Mouse (Mus musculus): ENCODE results near the gene Tas2r119.
"Not testable (repeated sequence)": the region's sequence is repeated elsewhere in the genome, so short reads cannot be mapped to it uniquely, and the experiment has no call there.

The Tas2r119 gene

DNA sequence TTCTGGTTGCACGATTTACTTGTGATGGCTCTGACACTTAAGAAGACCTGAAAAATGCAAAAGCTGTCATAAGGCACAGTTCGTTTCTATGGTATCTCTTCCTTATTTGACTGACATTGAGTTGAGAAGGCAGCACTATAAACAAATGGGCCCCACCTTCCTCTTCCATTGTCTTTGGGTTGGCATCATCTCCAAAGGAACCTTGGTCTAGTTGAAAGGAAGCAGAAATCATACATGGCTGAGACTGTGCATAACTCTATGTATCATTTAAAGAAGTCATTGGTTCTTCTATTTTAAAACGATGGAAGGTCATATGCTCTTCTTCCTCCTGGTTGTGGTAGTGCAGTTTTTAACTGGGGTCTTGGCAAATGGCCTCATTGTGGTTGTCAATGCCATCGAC lies at the start of gene Tas2r119:
Gene Tas2r119 (plus strand): TSS at position 301 of the 400 bp plus-strand sequence.
- no peak for DNase-seq

DNA sequence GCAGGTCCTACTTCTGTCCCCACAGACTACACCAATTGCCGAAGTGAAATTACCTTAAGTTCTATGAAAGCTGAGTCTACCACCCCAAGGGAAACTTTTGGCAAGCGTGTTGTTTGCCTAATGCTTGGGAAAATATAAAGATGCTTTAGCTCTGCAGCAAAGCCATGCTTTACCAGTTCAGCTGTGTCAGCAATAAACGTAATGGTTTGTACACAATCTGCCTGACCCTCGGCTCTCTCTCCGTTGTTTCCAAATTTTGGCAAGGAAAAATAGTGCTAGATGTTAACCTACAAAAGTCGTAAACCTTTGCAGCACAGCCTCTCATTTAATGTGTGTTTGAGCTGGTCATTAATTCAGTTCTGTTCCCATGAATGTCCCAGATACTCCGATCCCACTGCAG lies 44.8 kb upstream of the Tas2r119 start:
- DNase-seq = no peak

- no peak for DNase-seq
Observed at GRCm38 (mm10) chr15:32141657-32142056, 35.4 kb upstream of the Tas2r119 start.

- no peak for DNase-seq
Observed at GRCm38 (mm10) chr15:32144269-32144668, 32.8 kb upstream of the Tas2r119 start.

- no peak for DNase-seq
Observed at GRCm38 (mm10) chr15:32153404-32153803, 23.7 kb upstream of the Tas2r119 start.

DNA sequence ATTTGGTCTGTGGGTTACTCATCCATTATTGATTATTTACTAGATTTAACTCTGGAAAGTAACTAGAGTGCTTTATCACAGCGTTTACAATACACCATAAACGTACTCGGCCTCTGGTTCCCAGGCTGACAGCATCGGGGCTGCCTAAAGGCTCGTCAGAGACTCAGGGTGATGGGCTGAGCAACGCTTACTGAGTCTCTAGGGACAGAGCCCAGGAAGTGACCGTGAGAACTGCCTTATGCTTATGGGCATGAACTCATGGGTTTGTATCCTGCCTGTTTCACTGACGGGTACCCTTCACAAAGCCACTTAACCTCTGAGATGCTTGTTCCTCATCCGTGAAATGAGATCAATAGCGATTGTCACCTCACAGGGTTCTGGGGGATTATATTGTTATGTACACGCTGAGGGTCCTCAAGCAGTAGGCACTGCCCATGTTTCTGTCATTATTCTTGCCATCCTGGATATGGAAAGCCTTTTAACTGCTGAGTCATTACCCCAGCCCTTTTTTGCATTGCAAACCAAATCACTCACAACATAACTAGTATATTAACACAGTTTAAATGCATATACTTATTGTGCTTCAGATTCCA lies 23.1 kb upstream of the Tas2r119 start:
- DNase-seq = no peak

- no peak for DNase-seq
Observed at GRCm38 (mm10) chr15:32156126-32156525, 21.0 kb upstream of the Tas2r119 start.

- DNase-seq = no peak
Observed at GRCm38 (mm10) chr15:32160281-32160680, 16.8 kb upstream of the Tas2r119 start.

DNA sequence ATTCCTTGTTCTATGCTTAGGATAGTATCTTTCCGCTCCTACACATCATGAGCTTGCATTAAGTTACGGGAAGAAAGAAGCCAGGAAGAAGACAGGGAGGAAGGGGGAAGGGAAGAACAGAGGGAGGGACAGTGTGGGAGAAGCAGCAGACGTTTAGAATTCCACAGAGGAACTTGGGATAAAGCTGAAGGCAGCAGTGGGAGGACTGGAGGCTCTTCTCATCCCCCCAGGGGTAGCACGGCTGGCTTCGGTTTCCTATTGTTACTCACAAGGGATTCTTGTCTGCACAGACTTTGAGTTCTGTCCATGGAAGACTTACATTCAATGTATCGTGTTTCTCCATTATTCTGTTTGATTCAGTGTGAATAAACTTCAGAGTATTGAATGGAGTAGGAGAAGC lies 5.3 kb upstream of the Tas2r119 start:
- DNase-seq = no peak

DNA sequence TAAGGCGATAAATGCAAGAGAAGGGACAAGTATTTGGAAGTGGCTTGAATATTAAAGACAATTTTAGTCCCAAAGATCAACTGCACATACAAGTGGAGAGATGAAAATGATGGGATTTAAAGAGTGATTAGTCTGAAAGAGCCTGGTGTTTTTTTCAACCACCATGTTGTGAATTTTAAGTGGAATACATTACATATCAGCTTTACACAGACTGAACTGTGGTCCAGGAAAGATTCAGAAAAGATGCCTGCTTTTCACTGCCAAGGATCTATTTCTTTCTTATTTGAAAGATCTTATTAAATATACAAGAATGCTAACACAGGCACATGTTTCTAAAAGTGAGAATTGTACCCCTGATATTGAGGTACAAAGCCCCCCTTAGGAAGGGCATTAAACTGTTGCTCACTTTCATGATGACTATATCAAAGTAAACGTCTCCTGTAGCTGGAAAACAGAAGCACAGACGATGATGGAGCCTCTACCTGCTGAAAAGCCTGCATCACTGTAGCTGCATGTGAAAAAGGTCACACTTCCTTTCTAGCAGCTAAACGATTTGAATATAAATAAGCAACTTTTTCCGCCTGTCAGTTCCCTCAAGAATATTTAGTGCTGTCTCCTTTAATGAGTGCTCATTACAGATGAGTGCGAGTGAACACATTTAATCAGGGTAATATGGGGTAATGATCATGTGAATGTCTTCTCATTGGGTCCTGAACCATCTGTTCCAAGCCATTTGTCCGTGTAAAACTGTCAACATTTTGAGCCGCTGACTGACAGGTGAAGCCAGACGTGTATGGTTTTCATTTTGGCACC lies 4.7 kb upstream of the Tas2r119 start:
- no peak for DNase-seq

GRCm38 (mm10) chr15:32172988-32173329 lies 4.1 kb upstream of the Tas2r119 start:
- no peak for DNase-seq

DNA sequence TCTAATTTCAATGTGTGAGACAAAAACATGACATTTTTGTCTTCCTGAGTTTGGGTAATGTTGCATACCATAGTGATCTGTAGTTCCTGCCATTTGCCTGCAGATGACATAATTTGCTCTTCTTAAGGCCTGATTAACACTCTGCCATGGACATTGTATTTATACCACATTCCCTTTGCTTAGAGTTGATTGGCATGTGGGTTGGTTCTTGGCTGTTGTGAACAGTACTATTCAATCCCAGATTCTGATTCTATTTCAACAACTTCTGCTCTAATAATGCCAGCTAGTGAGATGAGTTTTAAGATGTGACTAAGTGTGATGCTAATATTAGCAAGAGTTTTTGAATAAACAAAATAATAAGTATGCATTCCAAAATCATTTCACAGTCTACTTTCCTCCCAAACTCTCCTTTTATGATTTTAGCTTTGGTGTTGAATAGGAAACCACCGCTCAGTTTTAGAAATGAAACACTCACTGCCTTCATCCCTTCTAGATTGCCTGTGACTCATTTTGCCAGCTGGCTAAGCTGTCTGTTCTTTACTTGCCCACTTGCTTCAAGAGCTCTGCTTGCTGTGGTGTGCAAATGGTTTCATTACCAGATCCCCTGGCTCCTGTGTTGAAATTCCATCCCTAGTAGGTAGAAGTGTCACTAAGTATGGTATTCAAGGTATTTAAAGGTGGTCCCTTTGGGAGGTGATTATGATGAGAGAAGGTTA lies 3.1 kb downstream of the Tas2r119 start:
- no peak for DNase-seq

DNA sequence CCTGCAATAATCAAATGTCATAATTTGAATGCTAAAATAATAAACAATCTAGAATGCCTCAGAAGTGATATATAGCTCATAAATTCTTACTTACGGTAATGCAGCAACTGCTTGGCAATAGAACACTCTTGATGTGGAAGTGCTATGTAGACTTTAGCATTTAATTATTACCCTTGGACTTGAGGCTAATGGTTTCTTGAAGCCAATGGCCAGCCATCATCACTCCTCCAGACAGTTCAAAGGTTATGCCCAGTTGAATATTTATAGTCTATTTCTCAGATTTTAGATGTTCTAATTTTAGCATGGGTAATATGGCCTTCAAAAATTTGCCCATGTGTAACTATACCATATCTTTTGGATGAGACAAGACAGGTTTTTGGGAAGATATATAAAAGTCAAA lies 4.9 kb downstream of the Tas2r119 start:
- DNase-seq = no peak

DNA sequence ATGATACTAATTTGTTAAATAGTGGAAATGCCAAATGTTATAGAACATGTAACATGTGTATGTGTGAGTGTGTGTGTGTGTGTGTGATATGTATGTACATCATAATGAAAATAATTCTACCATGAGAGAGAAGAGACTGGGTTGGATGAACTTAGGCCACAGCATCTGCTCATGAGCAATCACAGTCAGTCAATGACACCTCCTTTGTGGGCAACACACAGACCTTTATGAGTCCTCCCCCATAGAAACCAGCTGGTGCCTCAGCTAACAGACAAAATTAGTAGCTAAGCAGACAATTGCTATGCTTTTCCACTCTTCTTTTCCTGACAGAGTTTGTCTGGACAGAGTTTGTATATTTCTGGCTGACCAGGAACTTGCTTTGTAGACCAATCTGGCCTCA lies 7.9 kb downstream of the Tas2r119 start:
- DNase-seq = no peak

GRCm38 (mm10) chr15:32189879-32190278 lies 12.8 kb downstream of the Tas2r119 start:
- DNase-seq = no peak

GRCm38 (mm10) chr15:32190436-32190835 lies 13.3 kb downstream of the Tas2r119 start:
- DNase-seq = no peak

DNA sequence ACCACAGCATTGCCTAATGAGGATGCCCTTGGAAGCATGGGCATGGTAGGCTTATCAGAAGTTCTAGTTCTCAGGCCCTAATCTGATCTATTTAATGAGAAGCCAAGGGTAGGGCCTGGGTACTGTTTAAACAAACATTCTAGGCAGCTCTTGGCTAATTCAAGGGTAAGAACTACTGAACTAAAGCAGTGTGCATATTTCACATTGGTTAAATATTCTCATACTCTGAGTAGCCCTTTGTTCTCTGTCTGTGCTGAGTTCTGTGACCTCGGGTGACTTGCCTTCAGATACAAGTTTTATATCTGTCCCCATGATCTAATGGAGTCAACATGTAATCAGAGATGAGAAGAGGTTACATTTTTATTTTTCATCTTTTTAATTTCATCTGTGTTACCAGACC lies 15.9 kb downstream of the Tas2r119 start:
- DNase-seq = no peak

DNA sequence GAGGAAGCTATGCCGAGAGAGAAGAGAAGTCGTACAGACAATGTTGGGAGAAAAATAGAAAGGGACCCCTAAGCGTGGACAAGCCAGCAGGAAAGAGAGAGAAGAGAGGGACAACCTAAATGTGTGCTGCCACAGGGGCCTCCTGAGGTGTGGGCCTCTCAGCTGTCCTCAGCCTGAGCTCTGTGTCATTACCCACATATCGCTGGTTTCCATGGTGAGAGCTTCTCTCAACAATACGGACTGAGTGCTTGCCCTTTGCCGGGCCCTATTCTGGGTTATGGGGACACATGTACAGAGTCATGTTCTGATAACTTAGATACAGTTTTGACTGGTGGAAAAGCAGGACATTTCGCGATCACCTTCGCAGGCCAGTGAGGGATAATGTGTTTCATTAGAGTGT lies 21.0 kb downstream of the Tas2r119 start:
- no peak for DNase-seq

- DNase-seq = no peak
Observed at GRCm38 (mm10) chr15:32198561-32198960, 21.5 kb downstream of the Tas2r119 start.

DNA sequence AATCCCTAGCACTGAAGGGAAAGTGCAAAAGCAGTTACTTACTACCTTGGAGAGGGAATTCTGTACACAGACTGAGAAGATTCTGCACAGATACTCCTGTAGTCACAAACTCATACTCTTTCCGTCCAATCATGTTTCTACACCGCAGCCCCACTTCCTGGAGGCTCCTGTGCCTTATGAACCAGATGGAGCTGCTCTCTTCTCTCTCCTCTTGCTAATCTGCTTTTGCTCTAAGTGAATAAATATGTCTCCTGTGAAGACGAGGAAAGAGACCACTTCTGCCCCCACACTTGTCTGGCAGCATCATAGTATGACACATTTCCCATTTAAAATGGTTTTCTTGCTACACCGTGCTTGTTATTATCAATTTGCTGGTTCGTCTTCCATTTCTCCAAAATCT lies 26.2 kb downstream of the Tas2r119 start:
- no peak for DNase-seq

DNA sequence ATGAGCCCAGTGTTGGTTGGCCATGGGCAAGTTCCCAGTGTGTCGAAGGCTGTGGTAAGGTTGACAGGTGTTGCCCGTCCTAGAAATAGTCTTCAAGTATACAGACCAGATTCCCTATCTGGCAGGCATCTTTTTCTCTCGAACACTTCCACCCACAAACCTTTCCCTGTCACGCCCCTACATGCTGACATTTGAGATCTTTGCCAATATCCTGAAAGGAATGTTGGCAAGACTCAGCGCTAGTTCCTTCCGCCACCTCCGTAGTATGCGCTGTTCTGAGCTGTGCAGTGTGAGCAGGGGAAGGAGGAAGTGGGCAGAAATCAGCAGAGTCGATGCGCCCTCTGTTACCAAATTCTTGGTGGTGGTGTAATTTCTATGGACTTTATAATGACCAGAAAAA lies 27.8 kb downstream of the Tas2r119 start:
- DNase-seq = peak in 1 of 2 experiments; percentile 9

DNA sequence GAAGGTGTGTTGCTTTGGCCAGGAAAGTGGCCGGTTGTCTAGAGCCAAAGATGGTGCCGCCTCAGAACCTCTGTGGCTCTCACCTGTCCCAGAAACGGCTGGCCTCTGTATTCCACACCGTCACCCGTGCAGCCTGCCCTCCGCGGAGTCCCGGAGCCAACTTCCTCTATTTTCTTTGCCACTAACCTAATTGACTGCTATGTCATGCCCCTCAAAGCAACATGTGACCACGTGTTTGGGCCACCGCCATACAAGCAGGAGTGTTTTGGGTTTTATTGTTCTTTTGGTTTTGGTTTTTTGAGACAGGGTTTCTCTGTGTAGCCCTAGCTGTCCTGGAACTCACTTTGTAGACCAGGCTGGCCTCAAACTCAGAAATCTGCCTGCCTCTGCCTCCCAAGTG lies 37.6 kb downstream of the Tas2r119 start:
- not testable (repeated sequence) for DNase-seq

GRCm38 (mm10) chr15:32223028-32223427 lies 45.9 kb downstream of the Tas2r119 start:
- DNase-seq = no peak

DNA sequence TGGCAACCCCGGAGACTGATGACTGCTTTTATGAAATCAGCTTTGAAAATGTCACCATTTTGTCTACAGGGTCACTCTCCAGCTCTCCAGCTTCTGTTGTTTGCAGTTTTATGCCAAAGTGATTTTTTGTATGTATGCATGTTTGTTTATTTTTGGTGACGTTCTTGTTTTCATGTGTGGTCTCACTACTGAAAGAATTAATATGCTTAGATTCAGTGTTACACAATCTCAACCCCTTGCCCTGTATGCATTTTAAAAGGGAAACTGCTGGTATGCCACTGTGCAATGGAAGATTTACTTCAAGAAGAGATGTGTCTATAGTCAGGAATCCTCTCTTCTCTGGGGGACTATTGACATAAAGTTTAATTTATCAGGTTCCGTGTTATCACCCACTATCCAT lies 48.3 kb downstream of the Tas2r119 start:
- no peak for DNase-seq
